Mouse (Mus musculus): ENCODE results near the gene 1700125H20Rik.
"Not testable (repeated sequence)": the region's sequence is repeated elsewhere in the genome, so short reads cannot be mapped to it uniquely, and the experiment has no call there.

Gene 1700125H20Rik

GRCm38 (mm10) chr11:85170058-85170740, at the start of gene 1700125H20Rik:
1700125H20Rik (plus strand) TSS chr11:85170404.
- peak; percentile 89 for DNase-seq

GRCm38 (mm10) chr11:85122073-85122472, 48.1 kb upstream of the 1700125H20Rik start:
- DNase-seq = no peak

GRCm38 (mm10) chr11:85123267-85123992, 46.8 kb upstream of the 1700125H20Rik start:
- no peak for DNase-seq

GRCm38 (mm10) chr11:85126257-85127102, 43.7 kb upstream of the 1700125H20Rik start:
- no peak for DNase-seq

- DNase-seq = no peak
These were observed 41.3 kb upstream of the 1700125H20Rik start for GRCm38 (mm10) chr11:85128883-85129282.

- DNase-seq = no peak
These were observed 38.7 kb upstream of the 1700125H20Rik start for GRCm38 (mm10) chr11:85131542-85131941.

- DNase-seq = peak; percentile 58
These were observed 31.3 kb upstream of the 1700125H20Rik start for GRCm38 (mm10) chr11:85138776-85139474.

GRCm38 (mm10) chr11:85139581-85140540, 30.3 kb upstream of the 1700125H20Rik start, which contains the start of gene Usp32:
Usp32 (minus strand) TSS chr11:85140161.
- DNase-seq = peak; percentile 97

GRCm38 (mm10) chr11:85152256-85152930, 17.8 kb upstream of the 1700125H20Rik start:
- no peak for DNase-seq

- no peak for DNase-seq
These were observed 12.9 kb upstream of the 1700125H20Rik start for GRCm38 (mm10) chr11:85157301-85157700.

GRCm38 (mm10) chr11:85163014-85163413, 7.2 kb upstream of the 1700125H20Rik start:
- not testable (repeated sequence) for DNase-seq

- DNase-seq = no peak
These were observed 5.8 kb upstream of the 1700125H20Rik start for GRCm38 (mm10) chr11:85164371-85164770.

- DNase-seq = no peak
These were observed 2.7 kb upstream of the 1700125H20Rik start for GRCm38 (mm10) chr11:85167503-85167902.

GRCm38 (mm10) chr11:85170833-85171232, 629 bp downstream of the 1700125H20Rik start:
- DNase-seq = no peak

- no peak for DNase-seq
These were observed 5.7 kb downstream of the 1700125H20Rik start for GRCm38 (mm10) chr11:85175941-85176340.

- DNase-seq = no peak
These were observed 7.6 kb downstream of the 1700125H20Rik start for GRCm38 (mm10) chr11:85177761-85178160.

- DNase-seq = no peak
These were observed 8.2 kb downstream of the 1700125H20Rik start for GRCm38 (mm10) chr11:85178413-85178812.

- peak; percentile 70 for DNase-seq
These were observed 12.5 kb downstream of the 1700125H20Rik start for GRCm38 (mm10) chr11:85182617-85183283.

- DNase-seq = peak; percentile 31
These were observed 13.1 kb downstream of the 1700125H20Rik start for GRCm38 (mm10) chr11:85183284-85183779.

- DNase-seq = peak; percentile 65
These were observed 13.9 kb downstream of the 1700125H20Rik start for GRCm38 (mm10) chr11:85184082-85184481.
